Mouse (Mus musculus) MEL (cell line): ENCODE results near the gene Olfr521. TPM values are rescaled to one million over a fixed set of nuclear protein-coding genes. Genes with fewer than 3 reads are reported as not detected.
A peak's percentile ranks its signal among the peaks of the same experiment; 100 is the strongest.
"Not testable (repeated sequence)": the region's sequence is repeated elsewhere in the genome, so short reads cannot be mapped to it uniquely, and the experiment has no call there.

Experiments
- DNase-seq: peaks from one replicate; pipeline ENCODE4 v3.0.0; 2011; ENCODE audit warnings: low read depth, low spot score
- H3K27ac ChIP-seq: 2 replicates; pipeline ENCODE4 v1.5.1; 2012; ENCODE audit warnings: low read depth, mild to moderate bottlenecking, control low read depth, low read length, moderate library complexity; ENCODE audit not compliant: control insufficient read depth
- H3K27me3 ChIP-seq, 2 experiments: fragments of 150-350 bp in 1 of 2; sonication (generic) in 1 of 2; 2 replicates each; pipeline ENCODE4 v1.6.1; 2012; ENCODE audit warnings: low read length in 2 of 2, mild to moderate bottlenecking in 2 of 2, improper control_type of control experiment in 1 of 2, moderate library complexity in 1 of 2; ENCODE audit not compliant: insufficient read depth in 2 of 2, control insufficient read depth in 1 of 2
- H3K36me3 ChIP-seq, 2 experiments: 2 replicates each; pipeline ENCODE4 v1.6.1; 2012 to 2014; ENCODE audit warnings: low read length in 2 of 2, improper control_type of control experiment in 1 of 2, inconsistent platforms in 1 of 2, mild to moderate bottlenecking in 1 of 2; ENCODE audit not compliant: insufficient read depth in 2 of 2, control insufficient read depth in 1 of 2
- H3K4me1 ChIP-seq, 2 experiments: fragments of 150-350 bp in 1 of 2; sonication (generic) in 1 of 2; 2 replicates each; pipeline ENCODE4 v1.6.1; 2012; ENCODE audit warnings: low read length in 2 of 2, improper control_type of control experiment in 1 of 2, mild to moderate bottlenecking in 1 of 2; ENCODE audit not compliant: insufficient read depth in 2 of 2, control insufficient read depth in 1 of 2
- H3K4me3 ChIP-seq, 2 experiments: fragments of 150-350 bp in 1 of 2; sonication (generic) in 1 of 2; 2 replicates each; pipeline ENCODE4 v1.5.1; 2012; ENCODE audit warnings: low read depth in 2 of 2, low read length in 2 of 2, mild to moderate bottlenecking in 2 of 2, moderate library complexity in 2 of 2, control low read depth in 1 of 2, improper control_type of control experiment in 1 of 2; ENCODE audit not compliant: control insufficient read depth in 1 of 2, insufficient read depth in 1 of 2
- H3K79me2 ChIP-seq: 2 replicates; pipeline ENCODE4 v1.6.1; 2012; ENCODE audit warnings: mild to moderate bottlenecking, low read length, moderate library complexity; ENCODE audit not compliant: control insufficient read depth, poor library complexity, insufficient read depth
- H3K9ac ChIP-seq: 2 replicates; pipeline ENCODE4 v1.6.1; 2012; ENCODE audit warnings: low read depth, mild to moderate bottlenecking, control low read depth, low read length, moderate library complexity; ENCODE audit not compliant: control insufficient read depth, poor library complexity, severe bottlenecking
- H3K9me3 ChIP-seq: fragments of 150-350 bp; sonication (generic); replicated peaks from 2 replicates; pipeline ENCODE4 v1.6.1; 2012; ENCODE audit warnings: mild to moderate bottlenecking, low read length, improper control_type of control experiment, moderate library complexity; ENCODE audit not compliant: insufficient read depth
- CHD2 ChIP-seq: IDR thresholded peaks from 2 replicates; pipeline ENCODE4 v1.6.1; 2011; ENCODE audit warnings: low read length, improper control_type of control experiment
- EP300 ChIP-seq, 2 experiments: IDR thresholded peaks; 2 replicates each; pipeline ENCODE4 v1.6.1; 2011; ENCODE audit warnings: improper control_type of control experiment in 2 of 2, low read length in 2 of 2, low read depth in 1 of 2, mild to moderate bottlenecking in 1 of 2
- ETS1 ChIP-seq: IDR thresholded peaks from 2 replicates; pipeline ENCODE4 v1.6.1; 2012; ENCODE audit warnings: low read depth, mild to moderate bottlenecking, inconsistent platforms, low read length, improper control_type of control experiment, moderate library complexity
- GABPA ChIP-seq: IDR thresholded peaks from 2 replicates; pipeline ENCODE4 v1.6.1; 2012; ENCODE audit warnings: low read depth, mild to moderate bottlenecking, inconsistent platforms, low read length, improper control_type of control experiment, moderate library complexity
- GATA1 ChIP-seq: IDR thresholded peaks from 2 replicates; pipeline ENCODE4 v1.6.1; 2011; ENCODE audit warnings: low read depth, low read length, improper control_type of control experiment
- HCFC1 ChIP-seq: IDR thresholded peaks from 2 replicates; pipeline ENCODE4 v1.6.1; 2012; ENCODE audit warnings: low read depth, mild to moderate bottlenecking, inconsistent platforms, low read length, improper control_type of control experiment, moderate library complexity
- KAT2A ChIP-seq: conservative IDR thresholded peaks from 2 replicates; pipeline ENCODE4 v1.6.1; 2012; ENCODE audit warnings: low read depth, low read length, improper control_type of control experiment, inconsistent platforms
- MAX ChIP-seq: IDR thresholded peaks from 2 replicates; pipeline ENCODE4 v1.6.1; 2011; ENCODE audit warnings: low read length, improper control_type of control experiment
- MAZ ChIP-seq: IDR thresholded peaks from 2 replicates; pipeline ENCODE4 v1.6.1; 2012; ENCODE audit warnings: low read depth, mild to moderate bottlenecking, inconsistent platforms, low read length, improper control_type of control experiment
- NELFE ChIP-seq: IDR thresholded peaks from 2 replicates; pipeline ENCODE4 v1.6.1; 2011; ENCODE audit warnings: low read depth, low read length, improper control_type of control experiment
- POLR2A ChIP-seq, 2 experiments: IDR thresholded peaks; 2 replicates each; pipeline ENCODE4 v1.6.1; 2011 to 2012; ENCODE audit warnings: low read length in 2 of 2, mild to moderate bottlenecking in 2 of 2, control low read depth in 1 of 2, improper control_type of control experiment in 1 of 2, low read depth in 1 of 2, moderate library complexity in 1 of 2; ENCODE audit not compliant: control insufficient read depth in 1 of 2, insufficient read depth in 1 of 2, poor library complexity in 1 of 2
- POLR2AphosphoS2 ChIP-seq: IDR thresholded peaks from 2 replicates; pipeline ENCODE4 v1.6.1; 2011; ENCODE audit warnings: low read length, improper control_type of control experiment
- RCOR1 ChIP-seq: IDR thresholded peaks from 2 replicates; pipeline ENCODE4 v1.6.1; 2012; ENCODE audit warnings: low read depth, mild to moderate bottlenecking, inconsistent platforms, low read length, improper control_type of control experiment
- TAL1 ChIP-seq: IDR thresholded peaks from 2 replicates; pipeline ENCODE4 v1.6.1; 2012; ENCODE audit warnings: mild to moderate bottlenecking, inconsistent platforms, low read length, moderate library complexity, mixed read lengths
- UBTF ChIP-seq: IDR thresholded peaks from 2 replicates; pipeline ENCODE4 v1.6.1; 2012; ENCODE audit warnings: low read depth, mild to moderate bottlenecking, inconsistent platforms, low read length, improper control_type of control experiment, moderate library complexity, borderline replicate concordance; ENCODE audit not compliant: insufficient read depth
- USF1 ChIP-seq: IDR thresholded peaks from 2 replicates; pipeline ENCODE4 v1.6.1; 2014; ENCODE audit warnings: low read depth, mild to moderate bottlenecking, inconsistent platforms, low read length, improper control_type of control experiment, moderate library complexity
- ZC3H11A ChIP-seq: IDR thresholded peaks from 2 replicates; pipeline ENCODE4 v1.6.1; 2012; ENCODE audit warnings: low read depth, mild to moderate bottlenecking, inconsistent platforms, low read length, improper control_type of control experiment
- ZNF384 ChIP-seq: IDR thresholded peaks from 2 replicates; pipeline ENCODE4 v1.6.1; 2012; ENCODE audit warnings: low read depth, mild to moderate bottlenecking, inconsistent platforms, low read length, improper control_type of control experiment
- polyA plus RNA-seq, 2 experiments: library from polyadenylated mRNA; stranded (reverse) in 1 of 2; unstranded in 1 of 2; fragments of >175 nt in 1 of 2; fragments of >200 nt in 1 of 2; gene quantifications; 2 replicates each; pipeline versions ENCODE4 v1.2.1 to v1.2.4; 2012; ENCODE audit warnings: low replicate concordance in 2 of 2, low read depth in 1 of 2; ENCODE audit not compliant: insufficient read length in 2 of 2, insufficient read depth in 1 of 2, missing spikeins in 1 of 2
- total RNA-seq: library from RNA; depleted of rRNA; stranded (reverse); fragments of 300-350 nt; gene quantifications from 2 replicates; pipeline ENCODE4 v1.2.3, GENCODE M21; 2012

Olfr521 gene
- total and polyA plus RNA-seq, 3 experiments: not detected

GRCm38 (mm10) chr7:99805340-99805739 is 42.0 kb downstream of the Olfr521 start:
- H3K4me3 ChIP-seq: no peak overlapping the region
- H3K9me3 ChIP-seq: no peaks in the 10 kb centered on the region
- H3K4me1 ChIP-seq: peaks cover 16 to 24% of the 10 kb centered on the region in 2 experiments
- H3K9ac ChIP-seq: no peak overlapping the region
- H3K27ac ChIP-seq: no peak overlapping the region
- TF ChIP-seq GATA1 (peak; percentile 47; the same call in 1 of the 2 replicates), EP300 (IDR thresholded peaks at IDR 0.05; ENCODE audit: low read depth in 1 of 2, low read length in 2 of 2) (peak; percentile 49 to 52; a peak in 3 of 4 replicates), ZNF384 (0 out of 2 replicates have a peak, but pooled peaks have one; percentile 57), TAL1 (no peak), ZC3H11A (0 out of 2 replicates have a peak, but pooled peaks have one; percentile 7), CHD2 (no peak), RCOR1 (peak; percentile 60; the same call in 1 of the 2 replicates)
- H3K36me3 ChIP-seq: peaks cover 0 to 26% of the 10 kb centered on the region in 2 experiments; a peak in 2 of 4 replicates
- no peaks in the 10 kb centered on the region for H3K27me3 ChIP-seq
- DNase-seq: peak; percentile 32
- no peaks in the 10 kb centered on the region for H3K79me2 ChIP-seq

- not testable (repeated sequence) for DNase-seq
- H3K4me1 ChIP-seq: peaks cover 16 to 18% of the 10 kb centered on the region in 2 experiments
Observed at GRCm38 (mm10) chr7:99807043-99807442, 43.7 kb downstream of the Olfr521 start.

GRCm38 (mm10) chr7:99810814-99811213 is 47.5 kb downstream of the Olfr521 start:
- no peaks in the 10 kb centered on the region for H3K79me2 ChIP-seq
- no peak for DNase-seq
- no peak overlapping the region for H3K9ac ChIP-seq
- no peak overlapping the region for H3K4me3 ChIP-seq
- H3K27ac ChIP-seq: no peak overlapping the region
- TF ChIP-seq NELFE: no peak
- no peak for TF ChIP-seq USF1
- TF ChIP-seq ETS1: no peak
- no peak for TF ChIP-seq KAT2A
- no peak for TF ChIP-seq RCOR1
- no peak for TF ChIP-seq MAZ
- no peak for TF ChIP-seq ZC3H11A
- TF ChIP-seq MAX: no peak
- no peak for TF ChIP-seq UBTF
- no peak for TF ChIP-seq POLR2AphosphoS2
- TF ChIP-seq GABPA: no peak
- TF ChIP-seq POLR2A (IDR thresholded peaks at IDR 0.05; ENCODE audit: control insufficient read depth in 1 of 2, insufficient read depth in 1 of 2, low read depth in 1 of 2, low read length in 2 of 2, poor library complexity in 1 of 2): no peak
- no peak for TF ChIP-seq GATA1
- no peak for TF ChIP-seq HCFC1
- H3K27me3 ChIP-seq: no peaks in the 10 kb centered on the region
- no peaks in the 10 kb centered on the region for H3K9me3 ChIP-seq
- H3K36me3 ChIP-seq: peaks cover 0 to 2% of the 10 kb centered on the region in 2 experiments; a peak in 3 of 4 replicates
- H3K4me1 ChIP-seq: peaks cover 0 to 2% of the 10 kb centered on the region in 2 experiments; a peak in 1 of 4 replicates

More at GRCm38 (mm10) chr7:99807043-99807442, 43.7 kb downstream of the Olfr521 start:
- H3K9ac ChIP-seq, H3K27me3 ChIP-seq, H3K4me3 ChIP-seq, H3K9me3 ChIP-seq, H3K27ac ChIP-seq, H3K79me2 ChIP-seq: not testable (repeated sequence)
- H3K36me3 ChIP-seq: peaks cover 0 to 26% of the 10 kb centered on the region in 2 experiments; a peak in 3 of 4 replicates
